In the genomic region with DNA sequence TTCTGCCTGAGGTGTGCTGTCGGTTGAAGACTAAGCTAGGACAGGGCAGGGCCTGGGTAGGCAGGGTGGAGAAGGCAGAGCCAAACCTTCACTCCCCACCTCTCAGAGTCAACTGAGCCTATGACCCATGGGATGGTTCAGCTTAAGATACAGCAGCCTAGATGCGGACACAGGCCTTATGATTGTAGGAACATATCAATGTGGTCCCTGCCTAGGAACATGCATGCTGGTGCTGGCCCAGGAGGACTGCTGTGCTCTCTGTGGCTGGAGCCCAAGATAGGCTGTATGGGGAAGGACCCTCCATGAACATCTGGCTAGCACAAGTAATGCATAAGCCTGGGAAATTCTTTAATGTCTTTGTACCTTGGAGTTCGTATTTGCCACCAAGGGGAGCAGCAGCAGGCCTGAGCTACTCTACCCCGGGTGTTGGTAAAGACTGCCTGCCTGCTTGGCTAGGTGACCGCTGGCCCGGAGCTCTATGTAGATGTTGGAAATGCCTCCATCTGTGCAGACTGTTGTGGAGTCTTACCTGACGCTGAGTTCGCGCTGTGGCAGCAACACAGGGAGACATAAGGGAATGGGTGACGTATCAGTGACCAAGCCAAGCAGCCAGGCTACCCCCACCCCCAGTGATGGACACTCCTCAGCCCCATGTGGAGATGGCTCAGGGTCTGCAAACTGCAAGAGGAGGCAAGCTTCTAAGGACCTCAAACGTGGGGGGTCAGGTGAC, we compare ENCODE assay signal across 18 mouse cellular contexts. TPM values are rescaled to one million over a fixed set of nuclear protein-coding genes. Genes with fewer than 3 reads are reported as not detected.
DNase-seq lines count a peak whose midpoint lies in the region; TF ChIP-seq lines count a peak whose summit lies in the region.
"Had no signal": no experiment of that assay in that cellular context is flagged by ENCODE, and none has a peak within 500 bp of the region (broad histone marks: within the 10 kb centered on the region; RNA-seq: fewer than 3 reads in every experiment).

No protein-coding gene starts in this region.

- 91% methylated on average over 11 of the region's 11 CpGs for WGBS in heart, embryonic 10.5 days

- peaks cover 8% of the 10 kb centered on the region for H3K4me1 ChIP-seq in heart, embryonic 10.5 days
- H3K4me1 ChIP-seq in testis, adult 2 months (ENCODE audit: control insufficient read depth, insufficient read depth, low read length): no peaks in the 10 kb centered on the region; the same call in 1 of the 2 replicates
- H3K4me1 ChIP-seq: embryonic facial prominence, embryonic 15.5 days; intestine, embryonic 15.5 days; midbrain, embryonic 12.5 days; stomach, embryonic 15.5 days had no signal

- no peak overlapping the region for H3K4me3 ChIP-seq in heart, embryonic 10.5 days
- no peak overlapping the region for H3K4me3 ChIP-seq in testis, adult 2 months (ENCODE audit: control insufficient read depth, low read depth, low read length)
- H3K4me3 ChIP-seq: embryonic facial prominence, embryonic 15.5 days; intestine, embryonic 15.5 days; limb, embryonic 10.5 days; midbrain, embryonic 12.5 days; stomach, embryonic 15.5 days had no signal

- peak; percentile 68 for DNase-seq in cerebellum, adult 11-12 months
- no peak for DNase-seq in cerebellum, adult 11 months
- DNase-seq in heart, embryonic 10.5 days (ENCODE audit: low spot score): peak; percentile 70
- no peak for DNase-seq in heart, adult 9 months (ENCODE audit: low spot score in 2 of 2)
- no peak for DNase-seq in testis, postnatal 14 days (ENCODE audit: low spot score)
- DNase-seq in layer of hippocampus, adult 9-10 months (ENCODE audit: low spot score): no peak
- DNase-seq in urinary bladder, adult 18-20 months (ENCODE audit: low spot score in 2 of 2): no peak
- DNase-seq: kidney, postnatal 36 days; thymus, postnatal 14 days had no signal

- TF ChIP-seq CTCF in testis, adult 2 months (IDR thresholded peaks at IDR 0.05; ENCODE audit: control insufficient read depth, insufficient read depth, insufficient replicate concordance, low read depth, low read length): 0 out of 2 replicates have a peak, but pooled peaks have one; percentile 4

- no peaks in the 10 kb centered on the region for H3K9me3 ChIP-seq in heart, embryonic 10.5 days
- H3K9me3 ChIP-seq: embryonic facial prominence, embryonic 15.5 days; intestine, embryonic 15.5 days; limb, embryonic 10.5 days; midbrain, embryonic 12.5 days; stomach, embryonic 15.5 days had no signal

- TF ChIP-seq POLR2A in testis, adult 2 months (IDR thresholded peaks at IDR 0.05; ENCODE audit: control insufficient read depth, low read depth, low read length): no peak

- H3K27ac ChIP-seq in heart, embryonic 10.5 days: no peak overlapping the region
- no peak overlapping the region for H3K27ac ChIP-seq in testis, adult 2 months (ENCODE audit: control insufficient read depth, insufficient read depth, low read depth, low read length)
- H3K27ac ChIP-seq: embryonic facial prominence, embryonic 15.5 days; hindbrain, embryonic 14.5 days; intestine, embryonic 15.5 days; limb, embryonic 10.5 days; liver, embryonic 14.5 days; midbrain, embryonic 12.5 days; stomach, embryonic 15.5 days had no signal

- H3K36me3 ChIP-seq in heart, embryonic 10.5 days: peaks cover 45% of the 10 kb centered on the region
- no peaks in the 10 kb centered on the region for H3K36me3 ChIP-seq in testis, adult 2 months (ENCODE audit: control insufficient read depth, insufficient read depth, low read length)

- no peaks in the 10 kb centered on the region for H3K27me3 ChIP-seq in heart, embryonic 10.5 days (ENCODE audit: insufficient read depth, poor library complexity, severe bottlenecking)
- H3K27me3 ChIP-seq in testis, adult 2 months (ENCODE audit: control insufficient read depth, insufficient read depth, low read length): no peaks in the 10 kb centered on the region
- H3K27me3 ChIP-seq: embryonic facial prominence, embryonic 15.5 days; intestine, embryonic 15.5 days; midbrain, embryonic 12.5 days; Patski; stomach, embryonic 15.5 days had no signal

RNA-seq across cellular contexts. Expression of a gene that starts 12.6 kb away (rescaled TPM):
- 67.3 and 83.6 TPM in 2 replicates for polyA plus RNA-seq in heart, embryonic 10.5 days (2016; fragmentation: Nextera tagmentation; extraction: Ambion mirVana)
- polyA plus RNA-seq in testis, adult 2 months (2012; rRNA removed): 44.4 and 44.5 TPM in 2 replicates

RNA-seq across cellular contexts. Expression of a gene that starts 19.6 kb away (rescaled TPM):
- 56.1 and 62.9 TPM in 2 replicates for polyA plus RNA-seq in heart, embryonic 10.5 days (2016; fragmentation: Nextera tagmentation; extraction: Ambion mirVana)
- polyA plus RNA-seq in testis, adult 2 months (2012; rRNA removed): 19.5 and 20.1 TPM in 2 replicates

RNA-seq across cellular contexts. Expression of a gene that starts 20.5 kb away (rescaled TPM):
- 36.0 and 37.0 TPM in 2 replicates for polyA plus RNA-seq in heart, embryonic 10.5 days (2016; fragmentation: Nextera tagmentation; extraction: Ambion mirVana)
- 83.2 and 90.6 TPM in 2 replicates for polyA plus RNA-seq in testis, adult 2 months (2012; rRNA removed)

RNA-seq across cellular contexts. Expression of a gene that starts 26.9 kb away (rescaled TPM):
- polyA plus RNA-seq in heart, embryonic 10.5 days (2016; fragmentation: Nextera tagmentation; extraction: Ambion mirVana): 15.0 and 16.6 TPM in 2 replicates
- 61.7 and 61.8 TPM in 2 replicates for polyA plus RNA-seq in testis, adult 2 months (2012; rRNA removed)

RNA-seq across cellular contexts. Expression of a gene that starts 51.8 kb away (rescaled TPM):
- polyA plus RNA-seq in heart, embryonic 10.5 days (2016; fragmentation: Nextera tagmentation; extraction: Ambion mirVana): 87.2 and 97.0 TPM in 2 replicates
- polyA plus RNA-seq in testis, adult 2 months (2012; rRNA removed): 16.6 and 19.8 TPM in 2 replicates

Comparison
In these comparisons a context has a peak if more than half of its experiments do, and no peak if none do; other contexts are left out.
1. DNase-seq: peak in cerebellum, adult 11-12 months (single experiment) and heart, embryonic 10.5 days (single experiment); none in cerebellum, adult 11 months (single experiment), heart, adult 9 months (0 of 2), testis, postnatal 14 days (single experiment), layer of hippocampus, adult 9-10 months (single experiment) and urinary bladder, adult 18-20 months (0 of 2).